Mouse (Mus musculus): Measurements from ENCODE around the gene Atp5s. TPM values are rescaled to one million over a fixed set of nuclear protein-coding genes. Genes with fewer than 3 reads are reported as not detected.

The Atp5s gene
- polyA plus RNA-seq (2015; fragmentation: Nextera tagmentation; extraction: Ambion mirVana): 30.5 and 37.3 TPM in 2 replicates

DNA sequence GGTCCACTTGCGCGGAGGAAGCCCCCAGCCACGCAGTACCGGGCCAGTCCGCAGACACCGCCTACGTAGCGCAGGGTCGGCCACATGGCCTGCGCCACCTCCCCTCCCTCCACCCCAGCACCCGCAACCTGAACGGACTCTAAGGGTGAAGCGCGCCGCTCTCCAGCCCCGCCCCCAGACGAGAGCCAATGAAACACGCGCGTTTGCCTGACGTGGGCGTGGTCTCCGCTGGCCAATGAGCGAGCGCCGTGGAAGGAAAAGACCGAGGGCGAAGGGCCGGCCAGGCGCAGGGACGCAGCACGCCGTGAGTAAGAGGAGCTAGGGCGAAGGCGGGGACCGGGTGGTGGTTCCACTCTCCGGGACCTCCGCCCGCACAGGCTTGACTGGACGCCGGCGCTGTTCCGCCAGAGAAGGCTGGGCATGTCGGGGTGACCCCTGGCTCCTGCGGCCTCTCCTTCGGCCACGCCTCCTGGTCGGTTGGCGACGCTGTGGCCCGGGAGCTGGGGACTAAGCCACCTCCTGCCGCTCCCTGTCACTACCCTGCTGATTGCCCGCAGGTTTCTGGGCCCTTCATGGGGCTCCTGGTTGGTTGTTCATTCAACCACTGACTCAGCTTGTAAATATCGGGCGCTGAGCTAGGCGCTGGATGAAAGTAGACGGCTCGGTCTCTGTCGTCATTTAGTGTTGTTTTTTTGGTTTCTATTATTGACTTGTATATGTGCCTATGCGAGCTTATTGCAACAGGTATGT lies at the start of gene Atp5s, which contains the start of gene L2hgdh:
Gene Atp5s (plus strand): TSS at position 240 of the 750 bp plus-strand sequence.
Gene L2hgdh (minus strand): TSS at position 163 of the 750 bp plus-strand sequence.
- peak; percentile 96 for ATAC-seq (ENCODE audit: low FRiP score, low read depth)
- Histone ChIP-seq H3K9me3 (peaks cover 3% of the 10 kb centered on the region), H3K4me2 (replicated peaks) (peak within 1 kb of the TSS; percentile 87), H3K27ac (peak within 1 kb of the TSS; percentile 78), H3K9ac (peak within 1 kb of the TSS; percentile 79), H3K4me1 (peaks cover 18% of the 10 kb centered on the region), H3K27me3 (no peaks in the 10 kb centered on the region), H3K36me3 (peaks cover 14% of the 10 kb centered on the region), H3K4me3 (peak within 1 kb of the TSS; percentile 78)
- WGBS: under 1% methylated on average over 60 of the region's 60 CpGs

DNA sequence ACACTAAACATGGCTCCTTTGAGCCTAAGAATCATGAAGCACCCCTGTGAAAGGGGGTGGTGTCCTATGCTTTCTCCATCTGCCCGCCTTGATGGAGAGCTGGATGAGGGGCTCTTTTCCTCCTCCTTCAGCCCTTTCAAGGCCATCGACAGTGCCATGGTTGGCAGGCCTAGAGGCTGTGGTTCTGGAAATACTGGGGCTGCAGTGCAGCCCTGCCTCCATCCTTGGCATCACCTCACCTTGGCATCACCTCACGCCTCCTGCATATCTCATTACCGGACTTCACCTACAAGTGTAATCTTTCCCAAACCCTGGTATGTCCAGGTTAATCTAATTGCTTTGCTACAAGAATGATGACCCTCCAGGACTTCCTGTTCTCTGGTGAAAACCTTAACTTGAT lies 48.6 kb upstream of the Atp5s start:
- WGBS: 85% methylated on average over 4 of the region's 4 CpGs

DNA sequence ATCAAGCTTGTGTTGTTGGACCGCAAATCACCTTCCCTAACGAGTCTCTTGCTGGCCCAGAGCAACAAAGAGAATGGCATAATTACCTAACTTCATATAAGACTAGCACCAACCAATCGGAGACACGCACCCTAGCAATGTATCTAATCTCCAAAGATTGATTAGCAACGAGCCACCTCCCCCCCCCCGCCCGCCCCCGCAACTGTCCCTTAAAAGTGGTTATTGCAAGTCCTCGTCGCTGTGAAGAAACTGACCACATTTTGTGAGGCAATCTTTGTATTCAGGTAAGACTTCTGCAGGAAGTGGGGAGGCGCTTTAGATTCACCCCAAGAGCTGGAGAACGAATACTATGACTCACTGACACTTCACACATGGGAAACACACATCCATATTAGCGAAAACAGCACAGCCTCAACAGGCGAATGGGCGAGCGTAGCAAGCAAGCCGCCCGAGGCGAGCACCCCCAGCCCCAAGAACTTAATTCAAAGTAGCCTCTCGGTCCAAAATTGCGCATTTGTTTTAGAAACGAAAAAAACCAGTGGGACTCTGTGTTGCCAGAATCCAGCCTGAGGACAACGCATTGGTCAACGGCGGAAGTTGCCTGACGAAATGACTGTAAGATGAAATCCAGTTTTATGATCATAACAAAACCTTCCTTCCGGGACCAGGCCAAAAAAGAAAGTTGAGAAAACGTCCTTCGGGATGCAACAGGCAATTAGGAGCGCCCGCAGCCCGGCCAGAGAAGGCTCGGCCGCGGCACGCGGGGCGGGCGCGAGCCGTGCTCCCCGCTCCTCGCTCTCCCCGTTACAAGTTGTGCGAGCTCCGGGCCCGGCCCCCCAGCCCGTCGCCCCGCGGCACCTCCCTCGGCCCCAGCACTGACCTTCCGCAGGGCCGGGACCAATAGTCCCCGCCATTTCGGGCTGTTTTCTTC lies 43.9 kb upstream of the Atp5s start:
- peak overlapping the region; percentile 99 for H3K9ac ChIP-seq
- H3K4me2 ChIP-seq (replicated peaks): peak overlapping the region; percentile 79
- peak overlapping the region; percentile 95 for H3K4me3 ChIP-seq
- H3K36me3 ChIP-seq: no peaks in the 10 kb centered on the region
- WGBS: under 1% methylated on average over 56 of the region's 56 CpGs
- no peaks in the 10 kb centered on the region for H3K9me3 ChIP-seq
- peaks cover 23% of the 10 kb centered on the region for H3K4me1 ChIP-seq
- no peaks in the 10 kb centered on the region for H3K27me3 ChIP-seq
- ATAC-seq (ENCODE audit: low FRiP score, low read depth): peak; percentile 46
- peak overlapping the region; percentile 95 for H3K27ac ChIP-seq

More for the DNA sequence above, 48.6 kb upstream of the Atp5s start:
- no peak for ATAC-seq (ENCODE audit: low FRiP score, low read depth)
- Histone ChIP-seq H3K9ac (no peak overlapping the region), H3K27me3 (no peaks in the 10 kb centered on the region), H3K4me2 (replicated peaks) (no peak overlapping the region), H3K4me3 (no peak overlapping the region), H3K9me3 (no peaks in the 10 kb centered on the region), H3K4me1 (peaks cover 24% of the 10 kb centered on the region), H3K27ac (no peak overlapping the region), H3K36me3 (no peaks in the 10 kb centered on the region)

DNA sequence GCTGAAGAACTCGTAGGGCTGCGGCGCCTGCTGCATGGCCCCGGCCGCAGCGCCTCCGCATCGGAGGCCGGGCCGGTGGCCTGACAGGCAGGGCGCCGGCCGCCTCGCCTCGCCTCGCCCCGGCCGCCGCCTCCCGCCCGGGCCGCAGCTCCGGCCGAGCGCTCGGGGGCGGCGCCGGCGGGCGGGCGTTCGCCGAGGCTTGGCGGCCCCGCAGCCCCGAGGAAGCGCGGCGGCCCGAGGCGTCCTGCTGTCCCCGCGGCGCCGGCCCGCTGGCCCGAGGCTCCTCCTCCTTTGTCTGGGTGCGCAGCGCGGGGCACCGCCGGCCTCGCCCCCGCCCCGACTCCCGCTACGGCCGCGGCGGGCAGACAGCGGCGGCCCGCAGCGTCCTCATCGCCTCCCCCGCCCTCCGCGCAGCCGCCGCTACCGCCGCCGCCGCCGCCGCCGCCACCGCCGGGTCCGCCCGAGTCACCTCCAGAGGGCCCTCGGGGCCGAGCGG lies 43.1 kb upstream of the Atp5s start, which contains the start of gene Sos2:
Gene Sos2 (minus strand): TSS at position 287 of the 496 bp plus-strand sequence.
- ATAC-seq (ENCODE audit: low FRiP score, low read depth): peak; percentile 74
- H3K27ac ChIP-seq: peak within 1 kb of the TSS; percentile 95
- peak within 1 kb of the TSS; percentile 95 for H3K4me3 ChIP-seq
- H3K4me1 ChIP-seq: peaks cover 23% of the 10 kb centered on the region
- H3K4me2 ChIP-seq (replicated peaks): peak within 1 kb of the TSS; percentile 79
- H3K9me3 ChIP-seq: no peaks in the 10 kb centered on the region
- WGBS: under 1% methylated on average over 69 of the region's 85 CpGs
- H3K9ac ChIP-seq: peak within 1 kb of the TSS; percentile 99
- no peaks in the 10 kb centered on the region for H3K36me3 ChIP-seq
- no peaks in the 10 kb centered on the region for H3K27me3 ChIP-seq

DNA sequence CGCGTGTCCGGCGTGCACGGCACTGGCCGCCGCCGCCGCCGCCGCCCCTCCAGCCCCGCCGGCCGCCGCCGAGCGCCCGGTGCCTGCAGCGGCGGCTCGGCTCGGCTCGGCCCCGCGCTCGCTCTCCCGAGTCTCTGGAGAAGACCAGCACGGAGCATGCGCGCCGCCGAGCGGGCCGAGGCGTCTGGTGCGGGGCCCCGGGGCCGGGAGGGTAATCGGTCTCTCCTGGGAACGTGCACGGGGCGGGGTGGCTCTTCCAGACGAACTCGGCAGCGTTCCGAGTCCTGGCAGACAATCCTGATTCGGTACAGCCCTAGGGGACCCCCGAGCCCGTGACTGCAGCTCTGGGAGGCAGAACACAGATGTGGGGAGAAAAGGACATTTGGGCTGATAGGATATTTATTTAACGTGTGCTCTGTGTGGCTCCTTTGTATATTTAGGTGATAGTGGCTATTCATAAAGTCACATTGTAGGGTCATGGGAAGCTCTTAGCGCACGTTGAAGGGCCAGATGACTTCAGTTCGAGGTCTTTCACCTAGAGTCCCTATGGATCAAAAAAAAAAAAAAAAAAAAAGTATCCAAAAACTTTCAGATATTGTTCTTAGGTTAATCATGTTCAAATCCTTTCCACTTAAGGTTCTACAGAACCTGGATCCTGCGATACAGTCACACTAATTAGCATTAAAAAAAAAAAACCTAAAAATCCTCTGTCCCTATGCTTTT lies 42.5 kb upstream of the Atp5s start:
- peak overlapping the region; percentile 79 for H3K4me2 ChIP-seq (replicated peaks)
- peak; percentile 82 for ATAC-seq (ENCODE audit: low FRiP score, low read depth)
- H3K27ac ChIP-seq: peak overlapping the region; percentile 95
- no peaks in the 10 kb centered on the region for H3K27me3 ChIP-seq
- peaks cover 23% of the 10 kb centered on the region for H3K4me1 ChIP-seq
- WGBS: under 1% methylated on average over 52 of the region's 54 CpGs
- peak overlapping the region; percentile 99 for H3K9ac ChIP-seq
- H3K9me3 ChIP-seq: no peaks in the 10 kb centered on the region
- no peaks in the 10 kb centered on the region for H3K36me3 ChIP-seq
- H3K4me3 ChIP-seq: peak overlapping the region; percentile 95

DNA sequence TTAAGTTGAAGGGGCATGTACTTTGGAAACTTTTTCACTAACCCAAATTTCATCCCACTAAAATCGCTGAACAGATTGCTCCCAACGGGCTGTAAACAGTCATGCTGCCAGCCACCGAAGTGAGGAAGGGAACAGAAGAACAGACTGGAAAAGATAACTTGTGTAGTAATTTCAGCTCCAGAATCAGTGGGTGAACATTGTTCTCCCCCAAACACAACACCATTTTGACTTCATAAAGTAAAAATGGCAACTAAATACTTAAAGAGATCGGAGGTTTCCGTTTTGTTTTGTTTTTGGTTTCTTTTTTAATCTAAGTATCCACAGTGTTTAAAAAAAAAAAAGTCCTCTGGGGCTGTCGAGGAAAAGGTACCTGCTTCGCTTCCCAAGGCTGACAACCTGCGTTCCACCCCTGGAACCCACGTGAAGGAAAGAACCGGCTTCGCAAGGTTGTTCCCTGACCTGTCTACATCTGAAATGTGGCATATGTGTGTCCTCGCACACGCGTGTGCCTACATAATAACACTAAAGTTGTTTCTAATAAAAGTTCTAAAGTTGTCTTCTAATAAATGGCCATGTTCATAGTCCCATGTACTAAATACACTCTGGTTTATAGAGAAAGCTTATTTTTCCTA lies 41.8 kb upstream of the Atp5s start:
- Histone ChIP-seq H3K4me1 (peaks cover 23% of the 10 kb centered on the region), H3K27me3 (no peaks in the 10 kb centered on the region), H3K36me3 (no peaks in the 10 kb centered on the region), H3K9ac (no peak overlapping the region; the same call in 1 of the 2 replicates), H3K9me3 (no peaks in the 10 kb centered on the region), H3K4me2 (replicated peaks) (peak overlapping the region; percentile 79), H3K27ac (no peak overlapping the region), H3K4me3 (peak overlapping the region; percentile 95)
- WGBS: 43% methylated on average over 14 of the region's 14 CpGs
- ATAC-seq (ENCODE audit: low FRiP score, low read depth): no peak

DNA sequence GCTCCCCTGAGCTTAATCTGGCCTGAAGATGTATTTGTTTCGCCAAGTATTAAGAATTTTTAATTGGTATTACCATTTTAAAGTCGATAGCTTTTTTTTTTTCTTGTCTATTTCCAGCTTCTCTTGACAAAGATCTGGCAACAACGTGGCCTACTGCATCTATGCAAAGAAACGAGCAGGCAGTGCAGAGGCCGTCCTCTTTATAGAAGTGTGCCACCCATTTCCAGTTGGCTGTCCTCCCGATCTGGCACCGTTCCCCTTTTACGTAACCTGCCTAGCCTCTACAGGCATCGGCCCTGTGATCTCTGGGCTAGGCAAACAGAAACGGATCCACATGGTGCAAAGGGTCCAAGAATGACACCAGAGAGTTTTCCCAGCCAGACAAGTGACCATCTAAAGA lies 41.2 kb upstream of the Atp5s start:
- Histone ChIP-seq H3K27me3 (no peaks in the 10 kb centered on the region), H3K9ac (0 out of 2 replicates have a peak overlapping the region, but pooled peaks have one; percentile 19), H3K36me3 (no peaks in the 10 kb centered on the region), H3K27ac (no peak overlapping the region), H3K4me1 (peaks cover 23% of the 10 kb centered on the region), H3K9me3 (no peaks in the 10 kb centered on the region), H3K4me2 (replicated peaks) (no peak overlapping the region; the same call in 1 of the 2 replicates), H3K4me3 (no peak overlapping the region)
- WGBS: 44% methylated on average over 10 of the region's 10 CpGs
- ATAC-seq (ENCODE audit: low FRiP score, low read depth): no peak

DNA sequence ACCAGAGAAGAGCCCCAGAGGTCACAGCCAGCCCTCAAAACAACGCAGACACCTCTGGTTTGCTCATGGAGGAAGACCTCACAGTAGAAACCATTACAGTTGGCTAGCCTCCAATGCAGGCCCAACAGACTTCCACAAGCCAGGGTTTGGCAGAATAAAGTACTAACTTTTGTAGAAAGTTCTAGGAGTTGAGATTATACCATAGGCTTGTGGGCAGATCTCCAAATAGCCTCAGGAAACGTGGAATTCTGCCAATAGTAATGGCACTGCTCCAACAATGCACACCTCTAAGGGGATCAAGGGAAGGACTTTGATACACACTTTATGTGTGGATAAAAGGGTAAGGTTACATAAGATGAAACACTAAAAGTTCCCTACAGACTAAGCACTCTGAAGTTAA lies 36.4 kb upstream of the Atp5s start:
- Histone ChIP-seq H3K4me3 (no peak overlapping the region), H3K27ac (0 out of 2 replicates have a peak overlapping the region, but pooled peaks have one; percentile 39), H3K9me3 (no peaks in the 10 kb centered on the region), H3K36me3 (peaks cover 1% of the 10 kb centered on the region; the same call in 1 of the 2 replicates), H3K4me1 (peaks cover 4% of the 10 kb centered on the region; the same call in 1 of the 2 replicates), H3K9ac (no peak overlapping the region), H3K4me2 (replicated peaks) (no peak overlapping the region), H3K27me3 (no peaks in the 10 kb centered on the region)
- WGBS: 38% methylated on average over 2 of the region's 2 CpGs
- peak; percentile 79 for ATAC-seq (ENCODE audit: low FRiP score, low read depth)

DNA sequence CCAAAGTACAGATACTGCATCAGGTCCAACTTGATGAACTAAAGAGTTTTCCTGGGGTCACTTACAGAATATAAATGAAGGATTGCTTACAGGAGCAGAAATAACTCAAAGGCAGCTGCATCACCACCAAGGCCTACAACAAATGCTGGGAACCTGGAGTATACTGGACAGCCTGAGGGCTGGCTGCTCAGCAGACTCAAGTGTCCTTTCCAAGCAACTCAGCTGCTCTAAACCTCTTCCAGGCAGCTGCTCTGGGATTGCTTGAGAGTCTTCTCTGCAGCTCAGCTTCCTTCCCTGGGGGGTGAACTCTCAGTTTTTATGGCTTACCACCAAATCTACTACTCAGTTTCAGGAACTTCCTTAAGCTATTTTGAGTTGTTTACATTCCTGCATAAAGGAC lies 35.7 kb upstream of the Atp5s start:
- Histone ChIP-seq H3K27me3 (no peaks in the 10 kb centered on the region), H3K9me3 (no peaks in the 10 kb centered on the region), H3K4me1 (no peaks in the 10 kb centered on the region), H3K4me3 (no peak overlapping the region), H3K27ac (0 out of 2 replicates have a peak overlapping the region, but pooled peaks have one; percentile 49), H3K9ac (no peak overlapping the region), H3K36me3 (peaks cover 7% of the 10 kb centered on the region; the same call in 1 of the 2 replicates), H3K4me2 (replicated peaks) (no peak overlapping the region)
- no peak for ATAC-seq (ENCODE audit: low FRiP score, low read depth)

DNA sequence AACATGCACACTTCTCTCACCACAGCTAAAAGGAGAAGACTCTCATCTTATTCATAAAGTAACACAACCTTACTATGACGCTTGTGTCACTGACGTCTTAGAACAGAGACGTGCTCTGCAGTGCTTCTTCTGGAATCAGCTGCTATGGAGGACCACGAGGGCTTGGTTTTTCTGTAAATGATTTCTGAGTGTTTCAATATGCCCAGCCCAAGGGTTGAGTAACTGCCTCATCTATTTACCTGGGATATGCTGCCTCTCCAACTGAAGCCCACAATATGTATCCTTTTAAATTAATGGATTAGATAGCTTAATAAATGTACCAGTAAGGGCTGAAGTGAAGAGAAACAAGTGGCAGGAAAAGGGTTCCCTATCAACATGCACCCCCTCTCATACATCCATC lies 34.0 kb upstream of the Atp5s start:
- peaks cover 13% of the 10 kb centered on the region for H3K36me3 ChIP-seq
- H3K27ac ChIP-seq: no peak overlapping the region
- ATAC-seq (ENCODE audit: low FRiP score, low read depth): no peak
- no peak overlapping the region for H3K4me2 ChIP-seq (replicated peaks)
- no peak overlapping the region for H3K9ac ChIP-seq
- WGBS: 90% methylated on average over 4 of the region's 4 CpGs
- no peaks in the 10 kb centered on the region for H3K4me1 ChIP-seq
- H3K27me3 ChIP-seq: no peaks in the 10 kb centered on the region
- H3K4me3 ChIP-seq: no peak overlapping the region
- H3K9me3 ChIP-seq: no peaks in the 10 kb centered on the region

DNA sequence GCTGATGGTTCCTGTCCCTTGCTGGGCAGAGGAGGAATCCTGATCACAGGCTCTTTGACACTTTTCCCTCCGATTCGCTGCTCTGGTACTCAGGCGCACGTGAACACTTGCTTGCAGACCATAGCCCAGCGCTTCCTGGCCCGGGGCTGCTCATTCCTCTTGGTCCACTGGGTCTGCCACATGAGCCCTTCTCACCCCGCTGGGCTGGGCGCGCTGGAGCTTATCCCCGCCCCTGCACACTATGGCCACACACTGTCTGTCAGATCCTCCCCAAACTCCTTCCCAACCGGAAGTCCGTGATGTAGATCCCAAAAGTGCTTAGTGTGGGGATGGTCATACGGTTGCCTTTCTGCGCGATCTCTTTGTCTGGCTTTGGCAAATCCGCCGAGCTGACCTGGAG lies 31.3 kb upstream of the Atp5s start:
- Histone ChIP-seq H3K4me2 (replicated peaks) (no peak overlapping the region), H3K27ac (no peak overlapping the region), H3K27me3 (no peaks in the 10 kb centered on the region), H3K36me3 (peaks cover 17% of the 10 kb centered on the region), H3K4me3 (no peak overlapping the region), H3K9ac (no peak overlapping the region), H3K4me1 (no peaks in the 10 kb centered on the region), H3K9me3 (no peaks in the 10 kb centered on the region)
- WGBS: 89% methylated on average over 17 of the region's 17 CpGs
- no peak for ATAC-seq (ENCODE audit: low FRiP score, low read depth)
